Mouse (Mus musculus): ENCODE data around the gene Smap1. TPM values are rescaled to one million over a fixed set of nuclear protein-coding genes. Genes with fewer than 3 reads are reported as not detected.

The Smap1 gene
- polyA plus RNA-seq, 1 experiment from 2014 or later = 38.0 TPM

GRCm38 (mm10) chr1:23912988-23913387 is 9.1 kb downstream of the Smap1 start:
- Histone ChIP-seq H3K27me3 (no peaks in the 10 kb centered on the region), H3K4me2 (no peak overlapping the region), H3K9me3 (no peaks in the 10 kb centered on the region), H3K4me3 (no peak overlapping the region), H3K9ac (no peak overlapping the region), H3K36me3 (no peaks in the 10 kb centered on the region), H3K4me1 (peaks cover 5% of the 10 kb centered on the region; the same call in 1 of the 2 replicates), H3K27ac (no peak overlapping the region)
- ATAC-seq (ENCODE audit: insufficient number of reproducible peaks, insufficient read depth, low FRiP score, low TSS enrichment, low read depth) = no peak
- 63% methylated on average over 2 of the region's 2 CpGs for WGBS

DNA sequence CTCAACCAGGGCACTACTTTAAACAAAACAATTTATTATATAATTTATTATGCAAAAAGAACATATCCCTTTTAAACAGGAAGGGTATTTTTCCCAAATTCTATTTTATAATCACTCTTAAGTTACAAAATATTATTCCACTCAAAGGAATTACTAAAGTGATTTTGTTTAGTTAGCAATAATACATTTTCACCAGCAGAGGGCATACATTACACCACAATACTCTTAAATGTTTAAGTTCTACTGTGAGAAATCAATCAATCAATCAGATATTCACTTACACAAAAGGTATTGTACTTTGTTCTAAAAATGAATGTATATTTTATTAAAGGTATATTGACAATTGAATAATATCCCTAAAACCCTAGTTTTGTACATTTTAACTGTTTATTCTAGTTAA is 16.0 kb downstream of the Smap1 start:
- no peaks in the 10 kb centered on the region for H3K27me3 ChIP-seq
- no peak overlapping the region for H3K4me2 ChIP-seq
- no peak for ATAC-seq (ENCODE audit: insufficient number of reproducible peaks, insufficient read depth, low FRiP score, low TSS enrichment, low read depth)
- H3K36me3 ChIP-seq = no peaks in the 10 kb centered on the region
- H3K4me1 ChIP-seq = no peaks in the 10 kb centered on the region
- H3K9me3 ChIP-seq = no peaks in the 10 kb centered on the region
- no peak overlapping the region for H3K4me3 ChIP-seq
- no peak overlapping the region for H3K9ac ChIP-seq
- no peak overlapping the region for H3K27ac ChIP-seq

DNA sequence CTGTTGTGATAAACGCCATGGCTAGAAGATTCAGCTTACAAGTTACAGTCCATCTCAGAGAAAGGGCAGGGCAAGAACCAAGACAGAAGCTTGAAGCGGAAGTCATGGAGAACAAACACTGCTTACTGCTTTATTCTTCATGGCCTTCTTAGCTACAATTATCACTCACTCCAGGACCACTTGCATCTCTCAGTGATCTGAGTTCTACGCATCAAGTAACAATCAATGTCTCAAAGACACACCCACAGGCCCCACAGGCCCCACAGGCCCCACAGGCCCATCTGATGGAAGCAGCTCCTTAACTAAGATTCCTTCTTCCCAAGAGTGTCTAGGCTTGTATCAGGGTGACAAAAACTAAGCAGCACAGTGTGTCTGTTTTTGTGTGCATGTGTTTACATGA is 18.8 kb downstream of the Smap1 start:
- ATAC-seq (ENCODE audit: insufficient number of reproducible peaks, insufficient read depth, low FRiP score, low TSS enrichment, low read depth) = no peak
- no peaks in the 10 kb centered on the region for H3K36me3 ChIP-seq
- H3K9me3 ChIP-seq = no peaks in the 10 kb centered on the region
- H3K4me1 ChIP-seq = no peaks in the 10 kb centered on the region
- H3K27ac ChIP-seq = no peak overlapping the region
- WGBS = 83% methylated on average over 3 of the region's 3 CpGs
- no peaks in the 10 kb centered on the region for H3K27me3 ChIP-seq
- no peak overlapping the region for H3K4me3 ChIP-seq
- H3K4me2 ChIP-seq = no peak overlapping the region
- H3K9ac ChIP-seq = no peak overlapping the region

DNA sequence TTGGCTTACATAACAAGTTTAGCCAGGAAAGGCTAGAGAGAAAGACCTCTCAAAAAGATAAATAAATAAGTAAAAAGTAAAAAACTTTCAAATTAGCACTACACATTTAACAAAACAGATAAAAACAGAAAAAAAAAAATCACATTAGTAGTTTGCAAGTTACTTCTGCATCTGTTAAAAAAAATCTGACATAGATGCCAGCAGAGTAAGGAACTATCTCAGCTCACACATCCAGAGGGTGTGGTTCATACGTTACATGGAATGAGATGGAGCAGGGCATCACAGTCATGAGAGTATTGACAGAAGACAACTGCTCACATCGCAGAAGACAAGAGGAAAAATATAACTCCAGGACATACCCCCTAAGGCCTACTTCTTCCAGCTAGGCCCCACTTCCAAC is 19.4 kb downstream of the Smap1 start:
- 83% methylated on average over 2 of the region's 2 CpGs for WGBS
- Histone ChIP-seq H3K4me2 (no peak overlapping the region), H3K4me1 (no peaks in the 10 kb centered on the region), H3K36me3 (no peaks in the 10 kb centered on the region), H3K27me3 (no peaks in the 10 kb centered on the region), H3K27ac (no peak overlapping the region), H3K4me3 (no peak overlapping the region), H3K9ac (no peak overlapping the region), H3K9me3 (no peaks in the 10 kb centered on the region)
- ATAC-seq (ENCODE audit: insufficient number of reproducible peaks, insufficient read depth, low FRiP score, low TSS enrichment, low read depth) = no peak

- H3K27ac ChIP-seq = no peak overlapping the region
- no peaks in the 10 kb centered on the region for H3K9me3 ChIP-seq
- no peaks in the 10 kb centered on the region for H3K4me1 ChIP-seq
- 92% methylated on average over 5 of the region's 5 CpGs for WGBS
- no peak overlapping the region for H3K4me2 ChIP-seq
- H3K9ac ChIP-seq = no peak overlapping the region
- no peaks in the 10 kb centered on the region for H3K36me3 ChIP-seq
- no peak overlapping the region for H3K4me3 ChIP-seq
- no peaks in the 10 kb centered on the region for H3K27me3 ChIP-seq
- no peak for ATAC-seq (ENCODE audit: insufficient number of reproducible peaks, insufficient read depth, low FRiP score, low TSS enrichment, low read depth)
These were observed 22.5 kb downstream of the Smap1 start for GRCm38 (mm10) chr1:23899647-23900020.

DNA sequence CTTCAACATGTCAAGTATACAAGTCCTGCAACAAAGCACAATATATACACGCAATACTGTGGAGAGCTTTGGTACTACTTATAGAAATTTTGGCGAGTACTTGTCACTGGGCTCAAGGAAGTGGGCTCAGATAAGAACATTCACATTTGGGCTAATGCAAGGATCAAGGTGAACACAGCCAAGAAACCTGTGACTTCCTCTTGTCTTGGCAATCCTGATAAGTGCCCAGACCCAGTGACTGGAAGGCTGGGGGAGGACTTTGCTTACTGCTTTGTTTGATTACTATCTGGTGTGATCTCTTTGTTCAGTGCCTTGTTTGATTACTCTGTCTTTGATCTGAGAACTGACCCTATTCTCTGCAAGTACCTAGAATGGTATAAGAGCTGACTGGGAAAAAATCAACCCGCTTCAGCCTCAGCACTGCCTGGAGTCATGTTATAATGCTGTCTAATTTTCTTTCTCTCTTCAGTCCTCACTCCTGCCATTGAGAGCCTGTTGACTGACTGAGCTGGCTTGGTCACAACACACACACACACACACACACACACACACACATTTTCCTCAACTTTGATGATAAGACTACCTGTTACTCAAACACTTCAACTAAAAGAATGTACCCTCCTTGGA is 23.0 kb downstream of the Smap1 start:
- Histone ChIP-seq H3K9ac (no peak overlapping the region), H3K27ac (no peak overlapping the region), H3K4me2 (no peak overlapping the region), H3K4me3 (no peak overlapping the region), H3K4me1 (no peaks in the 10 kb centered on the region), H3K27me3 (no peaks in the 10 kb centered on the region), H3K9me3 (no peaks in the 10 kb centered on the region), H3K36me3 (no peaks in the 10 kb centered on the region)
- 90% methylated on average over 3 of the region's 3 CpGs for WGBS
- ATAC-seq (ENCODE audit: insufficient number of reproducible peaks, insufficient read depth, low FRiP score, low TSS enrichment, low read depth) = no peak

GRCm38 (mm10) chr1:23892072-23892471 is 30.0 kb downstream of the Smap1 start:
- Histone ChIP-seq H3K4me2 (no peak overlapping the region), H3K4me3 (no peak overlapping the region), H3K27me3 (no peaks in the 10 kb centered on the region), H3K36me3 (no peaks in the 10 kb centered on the region), H3K9me3 (no peaks in the 10 kb centered on the region), H3K4me1 (no peaks in the 10 kb centered on the region), H3K9ac (no peak overlapping the region), H3K27ac (no peak overlapping the region)
- WGBS = 25% methylated on average over 1 of the region's 1 CpGs
- ATAC-seq (ENCODE audit: insufficient number of reproducible peaks, insufficient read depth, low FRiP score, low TSS enrichment, low read depth) = no peak

- ATAC-seq (ENCODE audit: insufficient number of reproducible peaks, insufficient read depth, low FRiP score, low TSS enrichment, low read depth) = no peak
- no peak overlapping the region for H3K9ac ChIP-seq
- no peak overlapping the region for H3K4me2 ChIP-seq
- H3K27me3 ChIP-seq = no peaks in the 10 kb centered on the region
- H3K4me3 ChIP-seq = no peak overlapping the region
- no peaks in the 10 kb centered on the region for H3K9me3 ChIP-seq
- H3K4me1 ChIP-seq = no peaks in the 10 kb centered on the region
- H3K27ac ChIP-seq = no peak overlapping the region
- H3K36me3 ChIP-seq = no peaks in the 10 kb centered on the region
- 93% methylated on average over 7 of the region's 7 CpGs for WGBS
These were observed 37.2 kb downstream of the Smap1 start for GRCm38 (mm10) chr1:23884914-23885313.

DNA sequence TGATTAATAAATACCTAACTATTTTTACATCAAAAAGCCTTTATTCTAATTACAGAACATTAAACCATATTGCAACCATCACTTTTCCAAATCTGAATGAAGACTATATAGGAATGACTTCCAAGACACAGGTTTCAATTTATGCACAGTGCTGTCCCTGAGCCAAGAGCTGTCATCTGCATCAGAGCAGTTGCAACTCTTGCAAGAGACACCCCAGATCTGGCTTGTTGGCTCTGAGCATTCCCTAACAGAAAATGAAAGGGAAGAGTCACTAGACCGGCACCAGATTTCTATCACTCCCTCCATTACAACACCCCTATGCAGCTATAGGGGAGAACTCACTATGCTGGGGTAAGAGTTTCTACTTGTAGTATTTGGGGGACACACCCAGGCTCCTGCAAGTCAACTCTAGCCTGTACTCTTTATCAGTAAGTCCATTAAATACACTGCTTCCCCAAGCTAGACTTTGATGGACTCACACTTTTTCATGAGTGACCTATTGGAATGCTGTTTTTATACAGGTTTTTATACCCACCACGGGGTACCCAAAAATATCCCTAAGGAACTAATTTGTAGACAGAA is 37.9 kb downstream of the Smap1 start:
- H3K9ac ChIP-seq = no peak overlapping the region
- no peak for ATAC-seq (ENCODE audit: insufficient number of reproducible peaks, insufficient read depth, low FRiP score, low TSS enrichment, low read depth)
- H3K27me3 ChIP-seq = no peaks in the 10 kb centered on the region
- H3K4me2 ChIP-seq = no peak overlapping the region
- no peak overlapping the region for H3K4me3 ChIP-seq
- no peaks in the 10 kb centered on the region for H3K36me3 ChIP-seq
- no peaks in the 10 kb centered on the region for H3K4me1 ChIP-seq
- 92% methylated on average over 2 of the region's 2 CpGs for WGBS
- H3K9me3 ChIP-seq = no peaks in the 10 kb centered on the region
- H3K27ac ChIP-seq = no peak overlapping the region

DNA sequence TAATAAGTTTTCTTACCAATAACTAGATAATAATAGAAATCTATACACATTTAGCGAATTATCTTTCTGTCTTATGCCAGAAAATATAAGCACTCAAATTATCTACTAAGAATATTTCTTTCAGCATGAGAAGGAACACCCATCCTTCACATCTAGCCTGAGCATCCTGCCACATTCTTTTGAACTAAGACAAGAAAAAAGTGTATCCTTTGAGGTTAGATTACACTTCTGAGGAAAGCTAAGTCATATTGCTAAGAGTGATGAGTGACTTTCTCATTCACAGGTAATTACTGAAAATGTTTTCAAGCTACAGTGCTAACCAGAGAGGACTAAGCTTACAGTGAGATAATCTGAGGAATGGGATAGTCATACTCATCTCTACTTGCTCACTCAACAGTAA is 39.4 kb downstream of the Smap1 start:
- Histone ChIP-seq H3K4me1 (no peaks in the 10 kb centered on the region), H3K27me3 (no peaks in the 10 kb centered on the region)
- 96% methylated on average over 1 of the region's 1 CpGs for WGBS

DNA sequence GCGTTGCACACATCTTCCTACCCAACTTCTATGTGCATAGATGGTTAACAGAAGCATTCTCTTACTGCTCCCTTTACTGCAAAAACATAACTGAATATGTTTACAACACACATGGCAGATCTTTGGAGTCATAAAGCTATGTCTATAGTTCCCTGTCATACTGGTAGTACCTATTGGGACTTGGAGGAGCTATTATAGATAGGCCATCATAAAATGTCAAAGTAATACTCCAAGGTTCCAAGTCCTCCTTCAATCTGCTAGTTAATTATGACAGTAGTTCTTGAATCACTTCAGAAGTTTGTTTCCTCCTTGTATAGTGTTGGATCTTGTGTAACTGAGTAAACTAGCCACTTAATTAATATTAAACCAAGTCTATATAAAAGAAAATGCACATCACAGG is 49.9 kb downstream of the Smap1 start:
- H3K9ac ChIP-seq = no peak overlapping the region
- WGBS = 92% methylated on average over 1 of the region's 1 CpGs
- no peak overlapping the region for H3K4me3 ChIP-seq
- no peaks in the 10 kb centered on the region for H3K4me1 ChIP-seq
- no peak for ATAC-seq (ENCODE audit: insufficient number of reproducible peaks, insufficient read depth, low FRiP score, low TSS enrichment, low read depth)
- H3K27ac ChIP-seq = no peak overlapping the region
- no peaks in the 10 kb centered on the region for H3K9me3 ChIP-seq
- H3K36me3 ChIP-seq = peaks cover 16% of the 10 kb centered on the region
- no peak overlapping the region for H3K4me2 ChIP-seq
- H3K27me3 ChIP-seq = no peaks in the 10 kb centered on the region

More for the DNA sequence above, 39.4 kb downstream of the Smap1 start:
- no peak overlapping the region for H3K4me2 ChIP-seq
- no peak overlapping the region for H3K4me3 ChIP-seq
- H3K9me3 ChIP-seq = no peaks in the 10 kb centered on the region
- no peak for ATAC-seq (ENCODE audit: insufficient number of reproducible peaks, insufficient read depth, low FRiP score, low TSS enrichment, low read depth)
- no peaks in the 10 kb centered on the region for H3K36me3 ChIP-seq
- no peak overlapping the region for H3K27ac ChIP-seq
- H3K9ac ChIP-seq = no peak overlapping the region

DNA sequence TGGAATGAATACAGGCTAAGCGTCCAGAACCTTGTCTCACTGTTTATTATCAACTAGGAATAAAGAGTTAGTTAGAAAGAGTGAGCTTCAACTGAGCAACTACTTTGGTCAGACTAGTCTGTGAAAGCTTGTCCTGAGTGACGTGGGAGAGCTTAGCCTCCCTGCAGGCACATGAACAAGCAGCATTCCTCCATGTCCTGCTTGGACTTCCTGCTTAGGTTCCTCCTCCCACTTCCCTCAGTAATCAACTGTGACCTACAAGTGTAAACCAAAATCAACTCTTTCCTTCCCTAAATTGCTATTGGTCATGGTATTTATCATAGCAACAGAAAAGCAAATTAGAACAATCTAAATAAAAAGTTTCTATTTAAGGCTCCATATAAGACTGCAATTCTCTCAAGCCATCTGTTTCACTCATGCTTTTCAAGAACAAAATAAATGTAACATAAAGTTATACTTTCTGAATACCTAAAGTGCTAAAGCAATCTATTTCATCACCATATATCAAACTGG is 54.7 kb downstream of the Smap1 start:
- peaks cover 5% of the 10 kb centered on the region; the same call in 1 of the 2 replicates for H3K36me3 ChIP-seq
- no peak for ATAC-seq (ENCODE audit: insufficient number of reproducible peaks, insufficient read depth, low FRiP score, low TSS enrichment, low read depth)
- no peak overlapping the region for H3K27ac ChIP-seq
- H3K4me1 ChIP-seq = no peaks in the 10 kb centered on the region
- no peaks in the 10 kb centered on the region for H3K9me3 ChIP-seq
- 66% methylated on average over 2 of the region's 2 CpGs for WGBS
- no peak overlapping the region for H3K4me3 ChIP-seq
- no peaks in the 10 kb centered on the region for H3K27me3 ChIP-seq
- H3K9ac ChIP-seq = no peak overlapping the region
- no peak overlapping the region for H3K4me2 ChIP-seq

All from embryonic facial prominence, embryonic 13.5 days (tissue).